Mouse (Mus musculus) 3134 (cell line): ENCODE data around the gene Ptges3l.
"Not testable (repeated sequence)": the region's sequence is repeated elsewhere in the genome, so short reads cannot be mapped to it uniquely, and the experiment has no call there.

Experiments used
- DNase-seq: peaks from one replicate; pipeline ENCODE4 v3.0.0-alpha.2; 2011; ENCODE audit warnings: low spot score; ENCODE audit not compliant: insufficient read length; ENCODE audit errors: extremely low read depth

The Ptges3l gene

GRCm38 (mm10) chr11:101424925-101425813 is at the start of gene Ptges3l, which contains the start of gene Rundc1:
Gene Ptges3l (minus strand): TSS chr11:101425333.
Gene Rundc1 (plus strand): TSS chr11:101425085.
- peak; percentile 92 for DNase-seq

DNA sequence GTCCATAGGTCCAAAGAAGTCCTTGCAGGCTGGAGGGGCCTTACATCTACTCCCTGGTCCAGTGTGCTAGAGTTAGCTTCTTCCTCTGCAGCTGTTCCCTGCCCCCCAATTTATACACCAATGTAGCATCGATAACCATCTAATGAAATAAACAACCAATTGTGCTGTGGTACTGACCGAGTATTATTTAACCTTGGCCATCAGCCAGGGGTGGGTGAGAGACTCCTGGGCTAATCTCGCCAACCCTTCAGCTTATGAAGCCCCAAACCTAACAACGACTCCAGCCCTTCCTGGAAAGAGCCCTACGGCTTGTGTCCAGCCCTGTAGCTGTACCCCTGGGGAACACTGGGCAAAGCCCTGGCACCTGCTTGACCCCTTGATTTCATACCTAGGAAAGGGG is 49.2 kb upstream of the Ptges3l start:
- no peak for DNase-seq

DNA sequence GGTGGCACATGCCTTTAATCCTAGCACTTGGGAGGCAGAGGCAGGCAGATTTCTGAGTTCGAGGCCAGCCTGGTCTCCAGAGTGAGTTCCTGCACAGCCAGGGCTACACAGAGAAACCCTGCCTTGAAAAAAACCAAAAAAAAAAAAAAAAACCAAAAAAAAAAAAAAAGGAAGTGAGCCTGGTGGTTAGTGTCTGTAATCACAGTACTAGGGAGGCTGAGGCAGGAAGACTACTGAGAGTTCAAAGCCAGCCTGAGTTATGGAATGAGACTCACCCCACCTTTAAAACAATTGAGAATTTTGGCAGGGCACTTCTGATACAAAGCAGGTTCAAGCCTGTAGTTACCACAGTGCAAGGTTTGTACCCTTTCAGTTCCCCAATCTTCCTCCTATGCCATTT is 48.6 kb upstream of the Ptges3l start:
- not testable (repeated sequence) for DNase-seq

GRCm38 (mm10) chr11:101472336-101472735 is 47.2 kb upstream of the Ptges3l start:
- DNase-seq = no peak

DNA sequence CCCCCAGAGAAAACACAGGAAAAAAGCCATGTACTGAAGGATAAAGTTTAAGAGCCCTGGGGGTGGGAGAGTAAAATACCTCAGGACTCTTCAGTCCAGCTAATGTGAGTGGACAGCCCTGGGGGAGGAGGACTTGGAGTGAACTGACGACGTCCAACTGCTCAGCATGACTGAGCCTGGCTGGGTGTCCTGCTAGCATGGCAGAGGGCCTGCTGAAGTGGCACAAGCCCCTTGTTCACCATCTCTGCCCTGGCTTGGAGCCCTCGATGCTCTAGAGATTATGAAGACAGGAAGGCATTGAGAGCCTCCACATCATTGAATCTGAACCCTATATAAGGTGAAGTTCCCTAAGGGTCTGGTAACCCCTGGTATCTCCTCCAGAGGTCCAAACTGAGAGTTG is 46.8 kb upstream of the Ptges3l start:
- DNase-seq = no peak

DNA sequence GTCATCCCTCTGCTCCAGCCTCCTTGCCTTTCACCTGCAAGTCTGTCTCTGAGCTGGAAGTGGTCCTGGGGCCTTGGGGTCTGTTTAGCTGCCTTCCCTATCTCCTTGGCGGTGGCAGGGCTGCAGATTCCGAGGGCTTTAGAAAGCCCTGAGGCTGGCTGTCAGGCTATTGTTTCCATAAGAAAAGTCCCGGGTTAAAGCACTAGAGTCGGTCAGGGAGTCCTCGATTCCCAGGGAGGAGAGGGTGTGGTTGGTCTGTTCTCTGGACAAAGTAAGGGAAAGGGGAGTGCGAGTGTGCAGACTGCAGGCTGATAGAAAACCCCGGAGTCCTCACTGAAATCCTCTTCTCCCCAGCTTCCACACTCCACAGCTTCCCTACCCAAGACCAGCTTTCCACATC is 45.1 kb upstream of the Ptges3l start:
- no peak for DNase-seq

GRCm38 (mm10) chr11:101469155-101469554 is 44.0 kb upstream of the Ptges3l start:
- DNase-seq = no peak

- DNase-seq = no peak
Measured at GRCm38 (mm10) chr11:101468731-101469130, 43.6 kb upstream of the Ptges3l start.

DNA sequence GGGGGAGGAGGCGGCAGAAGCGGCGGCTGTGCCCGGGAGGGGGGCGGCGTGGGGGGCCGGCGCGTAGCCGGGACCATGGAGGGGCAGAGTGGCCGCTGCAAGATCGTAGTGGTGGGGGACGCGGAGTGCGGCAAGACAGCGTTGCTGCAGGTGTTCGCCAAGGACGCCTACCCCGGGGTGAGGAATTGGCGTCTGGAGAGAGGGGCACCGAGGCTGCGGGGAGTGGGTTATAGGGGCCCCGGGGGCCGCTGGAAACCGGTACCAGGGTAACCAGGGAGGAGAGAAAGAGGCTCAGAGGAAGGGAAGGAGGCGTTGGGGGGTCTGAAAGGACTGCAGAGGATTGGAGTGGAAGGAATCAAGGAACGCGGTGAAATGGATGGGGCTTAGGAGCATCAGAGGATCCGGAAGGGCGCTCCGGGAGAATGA is 43.1 kb upstream of the Ptges3l start:
- DNase-seq = no peak

DNA sequence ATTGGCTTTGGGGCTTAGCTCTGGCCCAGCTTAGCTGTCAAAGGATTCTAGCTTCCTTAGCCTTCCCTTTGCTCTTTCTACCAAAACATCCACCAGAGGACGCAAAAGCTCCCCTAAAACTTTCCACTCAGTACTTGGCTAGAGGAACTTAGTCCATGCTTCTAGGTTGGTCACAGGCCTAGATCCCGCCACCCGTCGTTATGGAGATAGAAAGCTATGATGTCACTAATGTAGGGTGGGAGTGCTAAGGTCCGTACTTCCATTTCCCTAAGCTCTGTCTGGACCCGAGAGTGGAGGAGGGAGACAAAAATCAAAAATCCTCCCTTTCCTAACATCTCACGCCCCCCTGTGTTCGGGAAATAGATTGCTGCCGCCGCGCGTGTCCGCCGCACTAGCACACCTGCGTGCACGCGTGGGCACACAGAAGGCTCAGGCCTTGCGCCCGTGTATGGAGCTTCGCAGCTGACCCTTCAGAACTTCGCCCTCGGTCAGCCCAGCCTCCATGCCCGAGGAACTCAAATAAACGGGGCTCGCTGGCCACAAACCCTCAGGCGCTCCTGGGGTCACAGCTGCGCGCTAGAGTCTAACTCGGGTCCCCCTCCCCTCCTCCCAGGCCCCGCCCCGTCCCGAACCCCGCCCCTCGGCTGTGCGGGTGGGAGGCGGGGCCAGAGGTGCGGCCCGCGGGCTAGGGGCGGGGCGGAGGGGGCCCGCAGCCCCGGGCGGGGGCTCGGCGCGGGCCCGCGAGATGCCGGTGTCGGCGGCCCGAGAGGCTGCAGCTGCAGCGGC is 42.5 kb upstream of the Ptges3l start:
- DNase-seq = peak; percentile 87

- DNase-seq = not testable (repeated sequence)
Measured at GRCm38 (mm10) chr11:101466552-101466950, 41.4 kb upstream of the Ptges3l start.

GRCm38 (mm10) chr11:101465869-101466551 is 40.9 kb upstream of the Ptges3l start, which contains the start of gene Vat1:
Gene Vat1 (minus strand): TSS chr11:101466230.
- DNase-seq = peak; percentile 90

- DNase-seq = peak; percentile 85
Measured at GRCm38 (mm10) chr11:101465101-101465868, 40.2 kb upstream of the Ptges3l start.

DNA sequence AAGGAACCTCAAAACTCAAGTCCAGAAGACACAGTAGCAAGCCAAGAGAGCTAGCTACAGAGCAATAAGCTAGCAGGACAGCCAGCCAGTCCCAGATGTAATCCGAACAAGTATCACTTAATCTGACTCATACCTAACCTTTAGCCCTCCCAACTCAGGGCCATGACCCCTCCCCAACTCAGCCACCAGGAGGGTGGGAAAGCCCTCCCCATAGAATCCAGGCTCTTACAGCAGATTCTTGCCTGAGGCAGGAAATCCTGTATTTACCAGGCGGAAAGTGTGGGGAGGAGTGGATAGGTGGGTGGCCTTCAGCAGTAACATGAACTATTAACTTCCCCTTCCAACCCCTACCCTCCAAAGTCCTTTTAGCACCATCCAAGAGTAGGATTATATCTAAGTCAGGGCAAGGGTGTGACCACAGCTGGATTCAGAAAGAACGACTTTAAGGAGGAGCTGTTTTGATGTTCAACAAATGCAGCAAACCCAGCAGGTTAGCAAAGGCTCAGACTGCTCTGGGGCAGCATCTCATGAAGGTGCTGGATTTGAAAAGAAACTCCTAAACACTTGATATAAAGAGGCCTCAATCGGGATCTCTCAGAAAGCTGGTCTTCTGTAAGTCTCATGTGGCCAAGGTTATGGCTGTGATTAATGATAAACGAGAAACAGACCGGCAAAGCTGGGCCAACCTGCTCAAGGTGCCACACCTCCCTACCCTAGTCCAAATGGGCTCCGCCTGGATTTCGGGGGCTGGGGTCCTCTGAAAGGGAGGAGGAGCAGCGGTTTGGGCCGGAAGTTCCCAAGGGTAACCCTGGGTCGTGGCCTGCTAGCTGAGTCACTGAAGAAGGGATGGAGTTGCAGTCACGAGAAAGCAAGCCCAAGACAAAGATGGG is 39.3 kb upstream of the Ptges3l start, which contains the start of gene Rnd2:
Gene Rnd2, plus strand, starts transcription at position 789 of the 890 bp plus-strand sequence.
- DNase-seq = no peak

DNA sequence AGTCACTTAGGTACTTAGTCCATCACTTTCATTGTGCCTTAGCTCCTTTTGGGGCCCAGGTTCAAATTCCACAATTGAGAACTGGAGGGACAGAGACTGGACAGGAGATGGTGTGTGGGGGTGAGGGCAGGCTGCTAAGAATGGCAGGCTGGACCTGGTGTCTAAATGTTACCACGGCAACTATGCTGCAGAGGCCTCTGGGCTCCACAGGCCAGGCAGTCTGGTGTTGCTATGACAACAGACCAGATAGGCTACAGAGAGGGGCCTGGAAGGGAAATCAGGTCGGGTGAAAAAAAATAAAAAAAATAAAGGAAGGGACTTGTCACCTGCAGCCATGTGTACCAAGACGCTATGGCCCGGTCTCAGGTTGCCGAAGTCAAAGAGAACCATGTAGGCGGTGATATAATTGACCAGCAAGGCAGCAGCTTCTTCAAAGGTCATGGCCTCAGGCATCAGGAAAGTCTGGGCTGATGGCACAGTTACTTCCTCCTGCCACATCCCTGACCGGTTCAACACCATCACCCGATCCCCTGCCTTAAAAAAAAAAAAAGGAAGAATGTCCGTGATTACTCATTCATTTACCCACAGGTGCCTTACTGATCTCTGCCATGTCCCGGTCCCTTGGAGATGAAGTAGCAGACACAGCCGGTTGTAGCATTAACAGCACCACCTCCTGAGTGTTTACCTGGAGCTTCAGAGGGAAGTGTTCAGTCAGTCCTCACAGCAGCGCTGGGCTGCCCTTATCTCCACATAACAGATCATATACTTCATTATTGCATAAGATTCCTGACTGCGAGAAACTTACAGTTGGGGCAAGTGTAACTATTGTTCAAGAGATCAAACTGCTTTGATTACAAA is 37.7 kb upstream of the Ptges3l start:
- DNase-seq = no peak

DNA sequence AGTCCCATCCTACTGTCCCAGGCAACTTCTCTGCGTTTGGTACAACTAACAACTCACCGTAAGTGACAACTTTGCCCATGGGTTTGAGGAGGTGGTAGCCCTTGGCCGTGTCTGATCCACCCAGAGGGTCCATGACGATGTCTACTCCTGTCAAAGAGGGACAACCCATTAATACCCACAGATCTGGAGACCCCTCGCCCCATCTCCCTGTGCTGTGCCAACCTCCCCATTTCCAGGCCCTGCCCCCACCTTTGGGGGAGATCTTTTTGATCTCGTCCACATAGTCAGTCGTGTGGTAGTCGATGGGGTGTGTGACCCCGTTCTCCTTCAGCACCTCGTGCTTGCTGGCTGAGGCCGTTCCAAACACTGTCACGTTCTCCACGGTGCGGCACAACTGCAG is 37.0 kb upstream of the Ptges3l start:
- no peak for DNase-seq

DNA sequence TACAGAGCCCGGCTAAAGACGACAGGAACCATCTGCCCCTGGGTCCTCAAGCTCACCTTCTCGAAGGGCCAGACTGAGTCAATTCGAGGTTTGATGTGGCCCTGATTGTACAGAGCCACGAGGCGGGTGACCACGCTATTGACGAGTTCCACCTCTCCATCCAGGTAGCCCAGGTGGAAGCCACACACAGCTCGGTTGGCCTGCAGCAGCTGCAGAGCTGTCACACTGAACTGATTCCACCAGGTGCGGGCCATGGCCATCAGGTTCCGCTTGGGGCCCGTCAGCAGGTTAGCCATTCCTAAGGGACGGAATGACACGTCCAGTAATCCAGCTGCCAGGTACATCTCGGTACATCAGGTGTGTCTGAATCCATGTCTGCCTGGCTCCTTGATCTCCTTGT is 35.2 kb upstream of the Ptges3l start:
- no peak for DNase-seq

DNA sequence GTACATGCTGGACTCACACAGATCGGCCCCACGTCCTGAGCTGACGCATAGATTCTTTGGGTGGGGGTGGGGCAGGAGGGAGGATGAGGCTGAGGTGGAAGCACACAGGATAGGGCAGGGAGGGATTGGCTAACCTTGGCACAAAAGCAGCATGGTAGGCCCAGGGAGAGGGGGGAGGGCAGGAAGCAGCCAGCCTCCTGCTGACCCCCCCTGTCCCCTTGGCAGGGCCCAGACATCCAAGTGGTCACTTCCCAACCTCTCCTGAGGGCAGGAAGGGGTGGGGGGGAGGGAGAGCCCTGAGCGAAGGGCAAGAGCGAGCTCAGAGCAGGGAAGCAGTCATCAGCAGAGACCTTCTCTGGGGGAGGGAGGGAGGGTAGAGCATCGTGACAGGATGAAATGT is 34.6 kb upstream of the Ptges3l start:
- no peak for DNase-seq
